Mouse (Mus musculus) heart, embryonic 16.5 days (tissue): ENCODE measurements around the gene Ccdc57. TPM values are rescaled to one million over a fixed set of nuclear protein-coding genes. Genes with fewer than 3 reads are reported as not detected.

Source experiments
- ATAC-seq: fragments of 200-750 bp; cut with Nextera tagmentation; replicated peaks from 2 replicates; pipeline ENCODE4 v1.8.0; 2017; ENCODE audit warnings: moderate number of reproducible peaks; ENCODE audit not compliant: insufficient read depth, low FRiP score; ENCODE audit errors: extremely low read depth
- H3K27ac ChIP-seq: fragments of 300-500 bp; sonication (generic); 2 replicates; pipeline ENCODE4 v1.5.1; 2014; ENCODE audit warnings: mild to moderate bottlenecking, low read length, control low read depth, moderate library complexity
- H3K27me3 ChIP-seq: fragments of 300-500 bp; sonication (generic); 2 replicates; pipeline ENCODE4 v1.6.1; 2014; ENCODE audit warnings: low read length, mixed read lengths; ENCODE audit not compliant: control insufficient read depth, insufficient read depth
- H3K36me3 ChIP-seq: fragments of 300-500 bp; sonication (generic); 2 replicates; pipeline ENCODE4 v1.6.1; 2014; ENCODE audit not compliant: control insufficient read depth, insufficient read depth
- H3K4me1 ChIP-seq: fragments of 300-500 bp; sonication (generic); 2 replicates; pipeline ENCODE4 v1.6.1; 2014; ENCODE audit warnings: low read length, mixed read lengths; ENCODE audit not compliant: control insufficient read depth, insufficient read depth
- H3K4me2 ChIP-seq: fragments of 300-500 bp; sonication (generic); 2 replicates; pipeline ENCODE4 v1.6.1; 2014; ENCODE audit warnings: low read depth, mild to moderate bottlenecking, control low read depth, low read length
- H3K4me3 ChIP-seq: fragments of 300-500 bp; sonication (generic); 2 replicates; pipeline ENCODE4 v1.5.1; 2014; ENCODE audit warnings: mild to moderate bottlenecking, control low read depth, low read length
- H3K9ac ChIP-seq: fragments of 300-500 bp; sonication (generic); 2 replicates; pipeline ENCODE4 v1.6.1; 2014; ENCODE audit warnings: low read length, control low read depth
- H3K9me3 ChIP-seq: fragments of 300-500 bp; sonication (generic); replicated peaks from 2 replicates; pipeline ENCODE4 v1.6.1; 2016; ENCODE audit warnings: low read length; ENCODE audit not compliant: control insufficient read depth
- WGBS: fragments of 180-500 bp; shearing (Covaris S2); extraction: QIAGEN DNeasy Blood & Tissue Kit; methylation state at CpG from one replicate; pipeline ENCODE4 v1.1.7; 2014; 5-methylcytosine and 5-hydroxymethylcytosine counted together
- polyA plus RNA-seq: library from polyadenylated mRNA; unstranded; fragments of >200 nt; fragmentation: Nextera tagmentation; extraction: Ambion mirVana; gene quantifications from 2 replicates; pipeline ENCODE4 v1.2.1, GENCODE M21; 2015

Ccdc57 gene
- polyA plus RNA-seq, 1 experiment from 2014 or later = 4.5 TPM

DNA sequence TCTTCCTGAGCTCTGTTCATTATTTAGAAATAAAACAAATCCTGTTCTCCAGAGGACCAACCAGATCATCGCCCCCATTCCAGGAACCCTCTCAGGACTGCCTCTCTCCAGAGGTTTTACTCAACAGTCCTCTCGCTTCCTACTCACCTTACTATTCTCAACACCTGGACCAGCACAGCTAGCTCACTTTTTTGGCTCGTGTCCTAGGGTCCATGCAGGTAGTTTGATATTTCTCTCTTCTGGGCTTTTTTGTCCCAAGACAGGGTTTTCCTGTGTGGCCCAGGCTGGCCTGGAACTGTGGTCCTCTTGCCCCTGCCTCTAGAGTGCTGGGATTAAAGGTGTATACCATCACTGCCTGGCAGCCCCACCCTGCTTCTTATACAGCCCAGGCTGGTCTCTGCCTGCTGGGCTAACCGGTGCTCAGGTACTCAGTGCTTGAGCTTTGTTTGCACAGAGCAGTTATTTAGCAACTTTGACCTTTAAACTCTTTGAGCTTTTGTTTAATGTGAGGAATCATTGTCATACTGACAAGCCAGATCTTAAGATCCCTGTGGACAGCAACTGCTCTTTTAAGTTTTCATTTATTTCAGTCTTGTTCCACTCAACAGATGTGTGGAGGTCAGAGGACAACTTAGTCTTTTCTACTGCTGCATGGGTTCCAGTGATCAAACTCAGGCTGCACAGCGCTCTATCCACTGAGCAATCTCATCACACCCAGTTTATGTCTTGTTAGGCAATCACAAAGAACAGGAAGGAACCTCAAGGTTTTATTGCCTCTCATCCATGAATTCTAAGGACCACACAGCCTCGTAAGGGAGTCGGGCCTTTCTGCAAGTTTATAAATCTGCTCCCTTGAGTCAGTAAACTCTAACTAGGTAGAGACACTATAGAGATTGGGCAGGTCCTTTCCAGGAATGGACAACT is 127.0 kb downstream of the Ccdc57 start:
- Histone ChIP-seq H3K9me3 (no peaks in the 10 kb centered on the region), H3K4me2 (no peak overlapping the region), H3K36me3 (peaks cover 45% of the 10 kb centered on the region), H3K4me1 (no peaks in the 10 kb centered on the region; the same call in 1 of the 2 replicates), H3K9ac (no peak overlapping the region), H3K27me3 (no peaks in the 10 kb centered on the region), H3K4me3 (no peak overlapping the region), H3K27ac (no peak overlapping the region)
- no peak for ATAC-seq
- 88% methylated on average over 7 of the region's 7 CpGs for WGBS

DNA sequence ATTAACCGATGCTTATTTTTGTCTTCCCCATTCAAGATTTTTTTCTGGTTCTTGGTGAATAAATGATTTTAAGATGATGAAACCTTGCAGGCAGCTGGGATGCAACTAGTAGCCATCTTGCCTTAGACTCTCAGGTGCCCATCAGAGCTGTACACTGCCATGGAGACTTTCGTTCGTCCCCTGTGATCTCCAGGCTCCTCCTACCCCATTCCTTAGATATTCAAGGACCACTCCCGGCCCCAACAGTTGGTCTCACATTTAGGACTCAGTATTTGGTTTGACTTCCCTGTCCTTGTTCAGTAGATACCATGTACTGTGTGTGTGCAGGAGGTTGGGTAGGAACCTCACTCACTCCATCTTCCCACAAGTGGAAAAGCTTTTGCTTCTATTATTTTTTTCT is 127.9 kb downstream of the Ccdc57 start:
- Histone ChIP-seq H3K36me3 (peaks cover 37% of the 10 kb centered on the region), H3K4me1 (peaks cover 7% of the 10 kb centered on the region), H3K4me2 (no peak overlapping the region), H3K27ac (no peak overlapping the region), H3K9me3 (no peaks in the 10 kb centered on the region), H3K27me3 (no peaks in the 10 kb centered on the region), H3K9ac (no peak overlapping the region), H3K4me3 (no peak overlapping the region)
- 61% methylated on average over 4 of the region's 4 CpGs for WGBS
- no peak for ATAC-seq

DNA sequence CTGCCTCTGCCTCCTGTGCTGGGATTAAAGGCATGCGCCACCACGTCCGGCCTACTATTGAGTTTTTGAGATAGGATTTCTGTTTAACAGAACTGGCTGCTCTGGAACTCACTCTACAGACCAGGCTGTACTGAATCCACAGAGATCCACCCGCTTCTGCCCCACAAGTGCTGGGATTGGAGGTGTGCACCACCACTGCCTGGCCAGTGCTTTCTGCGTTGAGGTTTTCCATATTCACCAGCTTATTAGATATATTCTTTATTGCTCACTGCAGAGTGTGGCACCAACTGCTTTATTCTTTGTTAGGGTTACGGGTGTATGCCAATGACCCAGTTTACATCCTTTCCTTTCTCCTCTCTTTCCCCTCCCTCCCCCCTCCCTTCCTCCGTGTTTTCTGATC is 128.4 kb downstream of the Ccdc57 start:
- Histone ChIP-seq H3K27me3 (no peaks in the 10 kb centered on the region), H3K9me3 (no peaks in the 10 kb centered on the region), H3K4me1 (peaks cover 8% of the 10 kb centered on the region), H3K4me2 (no peak overlapping the region), H3K36me3 (peaks cover 32% of the 10 kb centered on the region), H3K4me3 (no peak overlapping the region), H3K27ac (no peak overlapping the region), H3K9ac (no peak overlapping the region)
- 79% methylated on average over 7 of the region's 7 CpGs for WGBS
- ATAC-seq = no peak

DNA sequence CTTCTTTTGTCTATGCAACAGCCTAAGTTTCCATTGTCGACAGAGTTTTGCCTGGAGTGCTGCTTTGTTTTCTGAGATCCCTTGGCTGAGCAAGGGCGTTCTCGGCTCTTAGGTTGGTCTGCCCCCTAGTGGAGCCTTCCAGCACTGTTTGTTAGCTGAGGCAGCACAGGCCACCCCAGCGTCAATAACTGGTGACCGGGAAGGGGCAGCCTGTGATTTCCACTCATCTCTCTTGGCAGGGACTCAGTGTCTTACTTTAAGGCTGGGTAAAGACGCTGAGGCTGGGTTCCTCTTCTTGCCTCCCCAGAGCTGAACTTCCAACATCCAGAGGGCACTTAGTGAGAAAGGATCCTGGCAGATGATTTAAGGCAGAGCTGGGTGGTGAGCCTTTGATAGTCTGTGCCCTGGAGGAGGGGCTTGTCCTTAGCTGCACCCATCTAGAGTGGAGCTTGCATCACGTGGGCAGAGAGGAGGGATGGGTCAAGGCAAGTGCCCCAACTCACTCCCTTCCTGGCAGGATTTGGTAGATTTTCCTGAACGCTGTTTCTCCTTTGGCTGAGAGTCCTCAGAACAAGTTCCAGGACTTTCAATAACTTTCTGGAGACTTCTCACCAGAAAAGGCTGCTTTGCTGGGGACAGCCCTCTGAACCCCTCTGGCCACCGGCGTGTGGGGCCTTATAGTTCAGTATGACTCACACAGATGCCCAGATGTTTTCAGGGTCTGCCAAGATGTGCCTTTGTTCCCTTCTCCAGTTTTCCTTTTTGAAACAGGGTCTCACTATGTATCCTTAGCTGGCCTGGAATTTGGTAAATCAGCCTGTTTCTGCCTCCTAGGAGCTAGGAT is 132.4 kb downstream of the Ccdc57 start:
- Histone ChIP-seq H3K36me3 (no peaks in the 10 kb centered on the region), H3K4me1 (peaks cover 16% of the 10 kb centered on the region), H3K27me3 (no peaks in the 10 kb centered on the region), H3K4me2 (peak overlapping the region; percentile 40), H3K4me3 (no peak overlapping the region), H3K9me3 (no peaks in the 10 kb centered on the region), H3K27ac (peak overlapping the region; percentile 31; the same call in 1 of the 2 replicates), H3K9ac (peak overlapping the region; percentile 46)
- ATAC-seq = peak; percentile 68
- WGBS = 11% methylated on average over 10 of the region's 10 CpGs

DNA sequence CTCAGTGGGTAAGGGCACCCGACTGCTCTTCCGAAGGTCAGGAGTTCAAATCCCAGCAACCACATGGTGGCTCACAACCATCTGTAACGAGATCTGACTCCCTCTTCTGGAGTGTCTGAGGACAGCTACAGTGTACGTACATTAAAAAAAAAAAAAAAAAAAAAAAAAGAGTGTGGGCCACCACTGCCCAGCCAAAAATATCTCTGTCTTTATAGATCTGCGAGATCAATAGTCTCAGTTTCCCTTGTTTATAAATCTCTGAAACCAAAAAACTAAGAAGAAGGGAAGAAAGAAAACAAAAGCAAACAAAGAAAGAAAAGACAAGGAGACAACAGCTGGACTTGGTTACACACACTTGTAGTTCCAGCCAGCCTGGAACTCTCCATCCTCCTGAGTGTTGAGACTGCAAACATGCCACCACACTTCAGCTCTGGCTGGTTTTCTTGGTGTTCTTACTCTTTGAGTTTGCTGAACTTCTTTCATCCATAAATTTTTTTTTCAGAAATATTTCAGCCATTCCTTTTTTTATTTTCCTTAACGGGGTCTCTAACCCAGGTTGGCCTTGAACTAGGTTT is 133.3 kb downstream of the Ccdc57 start:
- ATAC-seq = no peak
- no peak overlapping the region; the same call in 1 of the 2 replicates for H3K4me2 ChIP-seq
- H3K36me3 ChIP-seq = 0 out of 2 replicates have a peak, but pooled peaks cover 2% of the 10 kb centered on the region
- no peak overlapping the region for H3K9ac ChIP-seq
- H3K9me3 ChIP-seq = no peaks in the 10 kb centered on the region
- no peak overlapping the region for H3K27ac ChIP-seq
- peaks cover 19% of the 10 kb centered on the region for H3K4me1 ChIP-seq
- no peak overlapping the region for H3K4me3 ChIP-seq
- no peaks in the 10 kb centered on the region for H3K27me3 ChIP-seq
- WGBS = 57% methylated on average over 6 of the region's 6 CpGs

DNA sequence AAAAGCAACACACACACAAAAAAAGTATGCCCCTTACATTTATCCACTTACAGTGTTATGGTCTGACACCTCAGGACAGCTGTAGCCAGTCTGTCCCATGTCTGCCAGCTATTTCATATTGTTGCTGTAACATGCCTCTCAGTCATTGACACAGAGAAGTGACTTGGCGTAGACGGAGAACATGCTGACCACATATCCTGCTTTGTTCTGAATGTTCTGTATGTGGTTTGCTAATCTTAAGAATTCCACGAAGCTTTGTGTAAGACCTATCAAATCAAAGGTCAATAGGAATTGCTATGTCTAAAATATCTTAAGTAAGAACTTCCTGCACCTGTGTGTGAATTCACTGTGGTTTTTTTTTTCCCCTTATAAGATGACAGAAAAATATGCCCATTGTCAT is 134.4 kb downstream of the Ccdc57 start:
- WGBS = 70% methylated on average over 3 of the region's 3 CpGs
- Histone ChIP-seq H3K4me3 (no peak overlapping the region), H3K36me3 (peaks cover 3% of the 10 kb centered on the region; the same call in 1 of the 2 replicates), H3K4me1 (peaks cover 19% of the 10 kb centered on the region), H3K27ac (no peak overlapping the region), H3K9ac (no peak overlapping the region), H3K9me3 (no peaks in the 10 kb centered on the region), H3K27me3 (no peaks in the 10 kb centered on the region), H3K4me2 (no peak overlapping the region)
- ATAC-seq = no peak

DNA sequence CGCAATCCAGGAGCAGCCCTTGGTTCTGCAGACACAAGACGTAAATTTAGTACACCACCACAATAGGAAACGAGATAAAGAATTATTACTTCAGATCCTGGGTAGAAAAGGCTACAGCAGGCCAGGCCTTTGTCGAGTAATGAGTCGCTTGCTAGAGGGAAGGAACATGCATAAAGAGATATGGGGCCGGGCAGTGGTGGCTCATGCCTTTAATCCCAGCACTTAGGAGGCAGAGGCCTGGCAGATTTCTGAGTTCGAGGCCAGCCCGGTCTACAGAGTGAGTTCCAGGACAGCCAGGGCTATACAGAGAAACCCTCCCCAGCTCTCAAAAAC is 136.1 kb downstream of the Ccdc57 start:
- H3K27ac ChIP-seq = peak overlapping the region; percentile 91
- WGBS = 18% methylated on average over 8 of the region's 8 CpGs
- no peaks in the 10 kb centered on the region for H3K27me3 ChIP-seq
- peak overlapping the region; percentile 59 for H3K4me2 ChIP-seq
- peaks cover 19% of the 10 kb centered on the region for H3K4me1 ChIP-seq
- peak overlapping the region; percentile 74 for H3K9ac ChIP-seq
- peak; percentile 12 for ATAC-seq
- peaks cover 11% of the 10 kb centered on the region for H3K36me3 ChIP-seq
- H3K4me3 ChIP-seq = peak overlapping the region; percentile 99
- H3K9me3 ChIP-seq = no peaks in the 10 kb centered on the region

DNA sequence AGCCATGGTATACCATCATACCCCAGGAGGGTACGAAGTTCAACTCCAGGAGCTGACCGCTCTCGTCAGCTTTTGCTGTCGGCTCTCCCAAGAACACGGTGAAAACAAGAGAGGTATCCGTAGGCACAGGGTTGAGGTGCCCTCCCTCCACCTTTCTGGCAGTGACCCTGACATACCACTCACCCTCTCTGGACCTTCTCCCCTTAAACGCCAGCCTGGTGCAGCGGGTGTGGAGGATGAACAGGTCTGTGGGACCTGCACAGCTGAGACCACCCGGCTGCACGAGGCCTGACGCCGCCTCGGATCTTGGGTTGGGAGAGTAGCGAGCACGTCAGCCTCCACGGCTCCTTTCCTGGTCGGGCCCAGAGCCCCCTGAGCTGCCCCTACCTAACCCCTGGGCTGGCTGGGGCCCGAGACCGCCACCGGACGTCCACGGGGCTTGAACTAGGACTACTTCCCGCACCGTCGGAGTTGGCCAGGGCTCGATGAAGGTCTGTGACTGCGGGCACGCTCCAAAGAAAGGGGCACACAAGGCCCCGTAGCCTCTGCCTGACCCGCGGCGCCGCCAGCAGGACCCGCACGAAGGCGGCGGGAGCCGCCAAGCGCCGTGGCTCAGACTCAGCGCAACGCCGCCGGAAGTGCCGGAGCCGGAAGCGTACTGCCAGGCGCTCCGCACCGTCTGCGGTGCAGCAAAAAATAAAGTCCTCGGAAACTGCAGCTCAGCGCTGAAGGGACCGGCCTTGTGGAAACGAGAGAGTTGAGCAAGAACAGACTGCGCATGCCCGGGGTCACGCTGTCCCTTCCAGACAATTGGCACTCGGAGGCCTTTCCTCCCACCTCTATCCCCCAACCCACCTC is 136.7 kb downstream of the Ccdc57 start, which contains the start of gene Dus1l:
TSS of gene Dus1l (minus strand) at position 648 of the 858 bp plus-strand sequence.
- Histone ChIP-seq H3K27ac (peak within 1 kb of the TSS; percentile 91), H3K36me3 (peaks cover 13% of the 10 kb centered on the region), H3K9ac (peak within 1 kb of the TSS; percentile 99), H3K4me1 (peaks cover 19% of the 10 kb centered on the region), H3K4me2 (peak within 1 kb of the TSS; percentile 98), H3K27me3 (no peaks in the 10 kb centered on the region), H3K9me3 (no peaks in the 10 kb centered on the region), H3K4me3 (peak within 1 kb of the TSS; percentile 99)
- 2% methylated on average over 59 of the region's 59 CpGs for WGBS
- peak; percentile 88 for ATAC-seq
